Mouse (Mus musculus): ENCODE measurements around the gene Pgrmc1. TPM values are rescaled to one million over a fixed set of nuclear protein-coding genes. Genes with fewer than 3 reads are reported as not detected.
"Not testable (repeated sequence)": the region's sequence is repeated elsewhere in the genome, so short reads cannot be mapped to it uniquely, and the experiment has no call there.

Pgrmc1 gene
- polyA plus RNA-seq (2015; fragmentation: Nextera tagmentation; extraction: Ambion mirVana) = 98.6 and 117 TPM in 2 replicates

- WGBS (ENCODE audit: insufficient replicate concordance) = 18% methylated on average over 33 of the region's 45 CpGs
Observed at GRCm38 (mm10) chrX:36597707-36598389, at the start of gene Pgrmc1. Gene Pgrmc1, plus strand, starts transcription at chrX:36598206.

GRCm38 (mm10) chrX:36548798-36549197 lies 49.2 kb upstream of the Pgrmc1 start:
- no peak for DNase-seq
- H3K4me2 ChIP-seq = no peak overlapping the region
- no peaks in the 10 kb centered on the region for H3K27me3 ChIP-seq
- H3K9me3 ChIP-seq (replicated peaks) = no peaks in the 10 kb centered on the region
- H3K4me1 ChIP-seq (replicated peaks) = no peaks in the 10 kb centered on the region
- peak; percentile 51; the same call in 1 of the 2 replicates for ATAC-seq (ENCODE audit: low read depth)
- no peak overlapping the region for H3K4me3 ChIP-seq (replicated peaks)
- WGBS (ENCODE audit: insufficient replicate concordance) = 58% methylated on average over 5 of the region's 5 CpGs
- no peaks in the 10 kb centered on the region for H3K36me3 ChIP-seq
- H3K27ac ChIP-seq = no peak overlapping the region
- no peak overlapping the region for H3K9ac ChIP-seq

More at GRCm38 (mm10) chrX:36597707-36598389, at the start of gene Pgrmc1:
- Histone ChIP-seq H3K4me3 (replicated peaks) (peak within 1 kb of the TSS; percentile 70), H3K27ac (peak within 1 kb of the TSS; percentile 72), H3K4me1 (replicated peaks) (peaks cover 19% of the 10 kb centered on the region), H3K36me3 (no peaks in the 10 kb centered on the region; the same call in 1 of the 2 replicates), H3K9me3 (replicated peaks) (no peaks in the 10 kb centered on the region), H3K4me2 (peak within 1 kb of the TSS; percentile 78), H3K27me3 (no peaks in the 10 kb centered on the region), H3K9ac (peak within 1 kb of the TSS; percentile 79)
- DNase-seq = peak; percentile 71
- peak; percentile 92 for ATAC-seq (ENCODE audit: low read depth)

- Histone ChIP-seq H3K4me2 (no peak overlapping the region), H3K36me3 (no peaks in the 10 kb centered on the region), H3K9me3 (replicated peaks) (no peaks in the 10 kb centered on the region), H3K4me3 (replicated peaks) (no peak overlapping the region), H3K9ac (no peak overlapping the region), H3K4me1 (replicated peaks) (no peaks in the 10 kb centered on the region), H3K27me3 (no peaks in the 10 kb centered on the region), H3K27ac (no peak overlapping the region)
- 28% methylated on average over 5 of the region's 5 CpGs for WGBS (ENCODE audit: insufficient replicate concordance)
- no peak for ATAC-seq (ENCODE audit: low read depth)
- DNase-seq = no peak
Observed at GRCm38 (mm10) chrX:36550906-36551305, 47.1 kb upstream of the Pgrmc1 start.

- H3K9me3 ChIP-seq (replicated peaks) = no peaks in the 10 kb centered on the region
- H3K4me1 ChIP-seq (replicated peaks) = no peaks in the 10 kb centered on the region
- WGBS (ENCODE audit: insufficient replicate concordance) = 50% methylated on average over 6 of the region's 6 CpGs
- no peaks in the 10 kb centered on the region for H3K36me3 ChIP-seq
- no peaks in the 10 kb centered on the region for H3K27me3 ChIP-seq
- ATAC-seq (ENCODE audit: low read depth) (no peak), DNase-seq (no peak)
- no peak overlapping the region for H3K4me3 ChIP-seq (replicated peaks)
- no peak overlapping the region for H3K9ac ChIP-seq
- no peak overlapping the region for H3K4me2 ChIP-seq
- no peak overlapping the region for H3K27ac ChIP-seq
Observed at GRCm38 (mm10) chrX:36551351-36551750, 46.7 kb upstream of the Pgrmc1 start.

GRCm38 (mm10) chrX:36552055-36552587 lies 45.9 kb upstream of the Pgrmc1 start:
- Histone ChIP-seq H3K4me3 (replicated peaks) (no peak overlapping the region), H3K27me3 (no peaks in the 10 kb centered on the region), H3K4me1 (replicated peaks) (no peaks in the 10 kb centered on the region), H3K4me2 (no peak overlapping the region), H3K9ac (no peak overlapping the region), H3K9me3 (replicated peaks) (no peaks in the 10 kb centered on the region), H3K27ac (no peak overlapping the region), H3K36me3 (no peaks in the 10 kb centered on the region)
- 0 out of 2 replicates have a peak, but pooled peaks have one; percentile 45 for ATAC-seq (ENCODE audit: low read depth)
- no peak for DNase-seq
- WGBS (ENCODE audit: insufficient replicate concordance) = 32% methylated on average over 5 of the region's 5 CpGs

- ATAC-seq (ENCODE audit: low read depth) = no peak
- Histone ChIP-seq H3K9me3 (replicated peaks) (no peaks in the 10 kb centered on the region), H3K27ac (no peak overlapping the region), H3K4me1 (replicated peaks) (no peaks in the 10 kb centered on the region), H3K36me3 (no peaks in the 10 kb centered on the region), H3K4me3 (replicated peaks) (no peak overlapping the region), H3K4me2 (no peak overlapping the region), H3K27me3 (no peaks in the 10 kb centered on the region), H3K9ac (no peak overlapping the region)
- 53% methylated on average over 3 of the region's 3 CpGs for WGBS (ENCODE audit: insufficient replicate concordance)
- no peak for DNase-seq
Observed at GRCm38 (mm10) chrX:36552715-36553114, 45.3 kb upstream of the Pgrmc1 start.

- not testable (repeated sequence) for H3K36me3 ChIP-seq; DNase-seq; H3K27ac ChIP-seq; H3K9ac ChIP-seq; H3K27me3 ChIP-seq; H3K4me3 ChIP-seq (replicated peaks); H3K4me1 ChIP-seq (replicated peaks); H3K9me3 ChIP-seq (replicated peaks); H3K4me2 ChIP-seq; ATAC-seq (ENCODE audit: low read depth)
- WGBS (ENCODE audit: insufficient replicate concordance) = 29% methylated on average over 2 of the region's 2 CpGs
Observed at GRCm38 (mm10) chrX:36555196-36555595, 42.8 kb upstream of the Pgrmc1 start.

GRCm38 (mm10) chrX:36560170-36560569 lies 37.8 kb upstream of the Pgrmc1 start:
- Histone ChIP-seq H3K4me3 (replicated peaks) (no peak overlapping the region), H3K27ac (no peak overlapping the region), H3K27me3 (no peaks in the 10 kb centered on the region), H3K9me3 (replicated peaks) (no peaks in the 10 kb centered on the region), H3K4me1 (replicated peaks) (no peaks in the 10 kb centered on the region), H3K36me3 (no peaks in the 10 kb centered on the region), H3K9ac (no peak overlapping the region), H3K4me2 (no peak overlapping the region)
- ATAC-seq (ENCODE audit: low read depth) (no peak), DNase-seq (no peak)
- WGBS (ENCODE audit: insufficient replicate concordance) = 36% methylated on average over 4 of the region's 4 CpGs

GRCm38 (mm10) chrX:36561650-36562049 lies 36.4 kb upstream of the Pgrmc1 start:
- Histone ChIP-seq H3K9me3 (replicated peaks) (no peaks in the 10 kb centered on the region), H3K4me3 (replicated peaks) (no peak overlapping the region), H3K27ac (no peak overlapping the region), H3K9ac (no peak overlapping the region), H3K4me2 (no peak overlapping the region), H3K27me3 (no peaks in the 10 kb centered on the region), H3K4me1 (replicated peaks) (no peaks in the 10 kb centered on the region), H3K36me3 (no peaks in the 10 kb centered on the region)
- ATAC-seq (ENCODE audit: low read depth) = no peak
- 13% methylated on average over 7 of the region's 7 CpGs for WGBS (ENCODE audit: insufficient replicate concordance)
- peak; percentile 27 for DNase-seq

GRCm38 (mm10) chrX:36562079-36562478 lies 35.9 kb upstream of the Pgrmc1 start:
- DNase-seq (no peak), ATAC-seq (ENCODE audit: low read depth) (no peak)
- H3K4me3 ChIP-seq (replicated peaks) = no peak overlapping the region
- 22% methylated on average over 3 of the region's 3 CpGs for WGBS (ENCODE audit: insufficient replicate concordance)
- no peak overlapping the region for H3K4me2 ChIP-seq
- no peaks in the 10 kb centered on the region for H3K4me1 ChIP-seq (replicated peaks)
- H3K9ac ChIP-seq = no peak overlapping the region
- H3K27me3 ChIP-seq = no peaks in the 10 kb centered on the region
- no peak overlapping the region for H3K27ac ChIP-seq
- H3K36me3 ChIP-seq = no peaks in the 10 kb centered on the region
- H3K9me3 ChIP-seq (replicated peaks) = no peaks in the 10 kb centered on the region

GRCm38 (mm10) chrX:36586629-36587303 lies 11.2 kb upstream of the Pgrmc1 start:
- Histone ChIP-seq H3K27ac (no peak overlapping the region), H3K36me3 (no peaks in the 10 kb centered on the region), H3K4me3 (replicated peaks) (no peak overlapping the region), H3K9me3 (replicated peaks) (no peaks in the 10 kb centered on the region), H3K4me2 (no peak overlapping the region), H3K9ac (no peak overlapping the region), H3K4me1 (replicated peaks) (no peaks in the 10 kb centered on the region), H3K27me3 (no peaks in the 10 kb centered on the region)
- ATAC-seq (ENCODE audit: low read depth) (no peak), DNase-seq (no peak)
- 67% methylated on average over 1 of the region's 1 CpGs for WGBS (ENCODE audit: insufficient replicate concordance)

All from liver, embryonic 13.5 days (tissue).